Mouse (Mus musculus) skeletal muscle tissue, postnatal 0 days (tissue): Measurements from ENCODE around the gene Dusp13. TPM values are rescaled to one million over a fixed set of nuclear protein-coding genes. Genes with fewer than 3 reads are reported as not detected.

Experiments used
- polyA plus RNA-seq: library from polyadenylated mRNA; unstranded; fragments of >200 nt; fragmentation: Nextera tagmentation; extraction: Ambion mirVana; gene quantifications from 2 replicates; pipeline ENCODE4 v1.2.1, GENCODE M21; 2015

The Dusp13 gene
- 16.8 and 16.9 TPM in 2 replicates for polyA plus RNA-seq

DNA sequence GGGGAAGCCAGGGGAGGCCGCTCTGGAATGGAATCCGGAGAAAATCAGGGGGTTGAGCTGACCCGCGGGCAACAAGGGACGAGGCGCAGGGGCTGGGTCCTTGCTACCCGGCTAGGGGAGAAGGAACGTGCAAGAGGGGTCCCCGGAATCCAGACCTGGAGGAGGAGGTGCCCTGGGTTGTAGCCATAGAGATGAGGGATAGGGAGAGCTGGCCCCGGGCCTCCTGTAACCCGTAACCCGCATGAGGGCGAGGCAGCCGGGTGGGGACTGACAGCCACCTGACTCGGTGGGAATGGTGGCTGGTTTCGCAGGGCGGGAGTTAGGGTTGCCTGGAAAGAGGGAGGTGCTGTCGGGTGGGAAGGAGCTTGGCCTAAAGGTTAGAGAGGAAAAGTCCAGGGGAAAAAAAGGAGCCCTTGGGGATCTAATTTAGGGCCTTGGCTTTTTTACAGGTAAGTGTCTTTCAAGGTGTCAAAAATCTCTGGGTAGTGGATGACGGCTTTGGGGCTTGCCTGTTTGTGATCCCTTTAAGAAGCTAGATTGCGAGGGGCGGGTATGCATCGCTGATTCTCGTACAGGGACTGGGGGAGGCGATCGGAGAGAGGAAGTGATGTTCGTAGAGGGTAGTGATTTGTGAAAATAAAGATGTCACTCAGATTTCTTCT is at the start of gene Dusp13:
Dusp13 (minus strand) TSS at position 301 of the 662 bp plus-strand sequence.

DNA sequence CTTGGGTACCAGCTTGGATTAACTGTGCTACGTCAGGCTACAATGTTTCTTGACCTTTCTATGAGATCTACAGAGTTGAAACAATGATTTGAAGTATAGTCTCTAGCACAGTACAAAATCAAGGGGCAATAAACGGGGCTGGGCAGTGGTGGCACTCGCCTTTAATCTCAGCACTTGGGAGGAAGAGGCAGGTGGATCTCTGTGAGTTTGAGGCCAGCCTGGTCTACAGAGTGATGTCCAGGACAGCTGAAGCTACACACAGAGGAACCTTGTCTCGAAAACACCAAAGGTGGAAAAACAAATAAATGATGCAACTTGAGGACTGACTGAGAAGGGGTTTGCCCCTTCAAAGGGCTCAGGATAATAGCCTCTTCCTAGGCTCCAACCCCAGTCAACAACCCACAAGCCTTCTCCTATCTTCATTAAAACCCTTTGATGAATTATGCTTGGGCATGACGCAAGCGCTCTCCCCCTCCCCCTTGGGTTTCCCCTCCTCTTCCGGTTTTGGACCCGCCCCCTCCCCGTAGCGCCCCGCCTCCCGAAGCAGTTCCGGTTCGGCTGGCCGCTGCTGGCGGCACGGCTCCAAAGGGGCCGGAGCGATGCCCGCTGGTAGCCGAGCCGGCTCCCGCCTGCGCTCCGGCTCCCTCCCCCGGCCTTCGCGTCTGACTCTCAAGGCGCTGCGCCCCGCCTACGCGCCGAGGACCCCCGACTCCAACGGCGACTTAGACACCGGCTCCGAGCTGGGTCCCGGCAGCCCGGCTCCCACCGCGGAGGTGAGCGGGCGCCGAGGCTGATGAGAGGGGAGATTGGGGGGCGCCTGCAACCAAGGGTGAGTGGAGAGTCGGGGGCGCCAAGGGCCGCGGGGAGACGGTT is 737 bp downstream of the Dusp13 start, which contains the start of gene Samd8:
Samd8 (plus strand) TSS at position 524 of the 873 bp plus-strand sequence.

DNA sequence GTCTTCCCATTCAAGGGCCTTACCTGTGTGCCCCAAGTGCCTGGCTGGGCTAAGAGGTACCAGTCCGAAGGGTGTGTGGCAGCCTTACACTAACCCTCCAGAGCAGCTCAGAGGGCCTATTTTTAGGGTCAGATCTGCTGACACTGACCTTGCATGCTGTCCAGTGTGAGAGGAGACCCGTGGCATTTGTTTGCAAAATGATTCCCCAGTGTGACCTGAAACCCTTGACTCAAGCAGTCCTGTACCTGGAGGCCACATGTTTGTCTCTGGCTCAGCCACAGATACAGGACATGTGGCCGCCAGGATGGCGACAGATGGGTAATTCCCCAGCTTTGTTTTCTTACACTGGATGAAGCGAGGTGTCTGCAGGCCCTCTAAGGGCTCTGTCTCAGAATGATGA is 36.5 kb downstream of the Dusp13 start, which contains the start of gene Dupd1:
Dupd1 (minus strand) TSS at position 91 of the 400 bp plus-strand sequence.

Other genes with a start within 250 kb of the Dusp13 start
- 20.9 and 25.1 TPM in 2 replicates for gene Dupd1, start 36.6 kb downstream of the Dusp13 start, polyA plus RNA-seq
- gene Samd8, start 650 bp downstream of the Dusp13 start, polyA plus RNA-seq: 8.6 and 9.7 TPM in 2 replicates
- 399 and 408 TPM in 2 replicates for gene Vdac2, start 74.1 kb upstream of the Dusp13 start, polyA plus RNA-seq
- 14.7 and 18.3 TPM in 2 replicates for gene Comtd1, start 97.8 kb upstream of the Dusp13 start, polyA plus RNA-seq
- gene Zfp503, start 238.4 kb upstream of the Dusp13 start, polyA plus RNA-seq: 4.7 and 7.7 TPM in 2 replicates